Mouse (Mus musculus) myocyte (in vitro differentiated cells): Measurements from ENCODE around the gene Farp2.

Experiments
- E2F4 ChIP-seq: IDR thresholded peaks from one replicate; pipeline ENCODE4 v1.6.1; 2011; ENCODE audit warnings: mild to moderate bottlenecking, control low read depth, moderate library complexity; ENCODE audit not compliant: insufficient read depth
- MAX ChIP-seq: IDR thresholded peaks from one replicate; pipeline ENCODE4 v1.6.1; 2011; ENCODE audit warnings: low read depth, mild to moderate bottlenecking, control low read depth
- MYOD1 ChIP-seq, 3 experiments: IDR thresholded peaks; one replicate each; pipeline ENCODE4 v1.6.1; 2011; ENCODE audit warnings: control low read depth in 2 of 3, low read depth in 2 of 3, mild to moderate bottlenecking in 2 of 3, moderate library complexity in 1 of 3; ENCODE audit not compliant: insufficient read length in 2 of 3, control insufficient read depth in 1 of 3
- MYOG ChIP-seq, 3 experiments: IDR thresholded peaks; one replicate each; pipeline ENCODE4 v1.6.1; 2011; ENCODE audit warnings: control low read depth in 2 of 3, low read depth in 2 of 3, mild to moderate bottlenecking in 2 of 3; ENCODE audit not compliant: insufficient read length in 2 of 3, control insufficient read depth in 1 of 3, insufficient read depth in 1 of 3
- POLR2A ChIP-seq: IDR thresholded peaks from one replicate; pipeline ENCODE4 v1.6.1; 2011; ENCODE audit warnings: low read depth, mild to moderate bottlenecking, control low read depth, moderate library complexity; ENCODE audit not compliant: insufficient read length
- POLR2AphosphoS2 ChIP-seq: IDR thresholded peaks from one replicate; pipeline ENCODE4 v1.6.1; 2011; ENCODE audit warnings: low read depth, control low read depth; ENCODE audit not compliant: insufficient read length
- SRF ChIP-seq: IDR thresholded peaks from one replicate; pipeline ENCODE4 v1.6.1; 2011; ENCODE audit warnings: low read depth; ENCODE audit not compliant: control insufficient read depth, insufficient read length
- TCF12 ChIP-seq: IDR thresholded peaks from one replicate; pipeline ENCODE4 v1.6.1; 2011; ENCODE audit warnings: mild to moderate bottlenecking, control low read depth; ENCODE audit not compliant: poor library complexity, insufficient read depth, severe bottlenecking
- TCF3 ChIP-seq: IDR thresholded peaks from one replicate; pipeline ENCODE4 v1.6.1; 2011; ENCODE audit warnings: low read depth, control low read depth; ENCODE audit not compliant: insufficient read length
- USF1 ChIP-seq: IDR thresholded peaks from one replicate; pipeline ENCODE4 v1.6.1; 2011; ENCODE audit warnings: low read depth, mild to moderate bottlenecking, control low read depth, moderate library complexity

GRCm38 (mm10) chr1:93564781-93565180, 52.9 kb downstream of the Farp2 start:
- TF ChIP-seq POLR2A (no peak), MAX (no peak), TCF3 (no peak), MYOD1 (IDR thresholded peaks at IDR 0.05; ENCODE audit: control insufficient read depth in 1 of 3, insufficient read length in 2 of 3, low read depth in 2 of 3) (no peak), POLR2AphosphoS2 (no peak), MYOG (IDR thresholded peaks at IDR 0.05; ENCODE audit: control insufficient read depth in 1 of 3, insufficient read depth in 1 of 3, insufficient read length in 2 of 3, low read depth in 2 of 3) (no peak), USF1 (no peak), TCF12 (no peak), SRF (no peak), E2F4 (no peak)
